Mouse (Mus musculus): ENCODE results near the gene Ccdc126.

Ccdc126 gene

GRCm38 (mm10) chr6:49343737-49344469 is 24.8 kb downstream of the Ccdc126 start:
- no peak for DNase-seq (ENCODE audit: extremely low spot score)

GRCm38 (mm10) chr6:49349826-49350225 is 30.8 kb downstream of the Ccdc126 start:
- no peak for DNase-seq (ENCODE audit: extremely low spot score)

- no peak for DNase-seq (ENCODE audit: extremely low spot score)
These were observed 35.5 kb downstream of the Ccdc126 start for GRCm38 (mm10) chr6:49354613-49355012.

GRCm38 (mm10) chr6:49355171-49355570 is 36.1 kb downstream of the Ccdc126 start:
- no peak for DNase-seq (ENCODE audit: extremely low spot score)

- DNase-seq (ENCODE audit: extremely low spot score): no peak
These were observed 41.3 kb downstream of the Ccdc126 start for GRCm38 (mm10) chr6:49360420-49360819.

- peak; percentile 98 for DNase-seq (ENCODE audit: extremely low spot score)
These were observed 48.3 kb downstream of the Ccdc126 start, which contains the start of gene Fam221a for GRCm38 (mm10) chr6:49367159-49368054. Gene Fam221a (plus strand): TSS chr6:49367739.

- DNase-seq (ENCODE audit: extremely low spot score): no peak
These were observed 49.1 kb downstream of the Ccdc126 start for GRCm38 (mm10) chr6:49368212-49368611.

- no peak for DNase-seq (ENCODE audit: extremely low spot score)
These were observed 53.6 kb downstream of the Ccdc126 start for GRCm38 (mm10) chr6:49372705-49373104.

GRCm38 (mm10) chr6:49373943-49374342 is 54.9 kb downstream of the Ccdc126 start:
- DNase-seq (ENCODE audit: extremely low spot score): no peak

GRCm38 (mm10) chr6:49378328-49378727 is 59.3 kb downstream of the Ccdc126 start:
- no peak for DNase-seq (ENCODE audit: extremely low spot score)

All from embryo, embryonic 9.5 days (tissue).